Mouse (Mus musculus) right cerebral cortex, postnatal 36 days (tissue): ENCODE data around the gene Vsig10l.

Experiments used
- DNase-seq, 2 experiments: peaks; one replicate each; pipeline ENCODE4 v3.0.0; 2022; ENCODE audit warnings: low spot score in 2 of 2, mixed read lengths in 1 of 2

The Vsig10l gene

GRCm38 (mm10) chr7:43454371-43454770 is 8.6 kb upstream of the Vsig10l start:
- no peak for DNase-seq

- no peak for DNase-seq
Observed at GRCm38 (mm10) chr7:43463976-43464375, 1.0 kb downstream of the Vsig10l start.

GRCm38 (mm10) chr7:43464864-43465343 is 2.0 kb downstream of the Vsig10l start:
- DNase-seq, result no peak

GRCm38 (mm10) chr7:43465344-43466098 is 2.6 kb downstream of the Vsig10l start:
- DNase-seq, result peak; percentile 64 to 74

- peak in 1 of 2 experiments; percentile 64 for DNase-seq
Observed at GRCm38 (mm10) chr7:43466099-43466694, 3.2 kb downstream of the Vsig10l start.

GRCm38 (mm10) chr7:43470373-43470772 is 7.4 kb downstream of the Vsig10l start:
- DNase-seq, result no peak

GRCm38 (mm10) chr7:43475706-43476105 is 12.8 kb downstream of the Vsig10l start:
- DNase-seq, result no peak

GRCm38 (mm10) chr7:43476376-43476775 is 13.4 kb downstream of the Vsig10l start:
- DNase-seq, result no peak

GRCm38 (mm10) chr7:43481191-43481590 is 18.2 kb downstream of the Vsig10l start:
- DNase-seq, result peak; percentile 75 to 82

GRCm38 (mm10) chr7:43482090-43482716 is 19.3 kb downstream of the Vsig10l start:
- DNase-seq, result no peak

- no peak for DNase-seq
Observed at GRCm38 (mm10) chr7:43483236-43483635, 20.3 kb downstream of the Vsig10l start.

- no peak for DNase-seq
Observed at GRCm38 (mm10) chr7:43488646-43489045, 25.7 kb downstream of the Vsig10l start.

GRCm38 (mm10) chr7:43489631-43490125 is 26.7 kb downstream of the Vsig10l start, which contains the start of gene Iglon5:
Iglon5 (minus strand) TSS chr7:43490075.
- no peak for DNase-seq

- DNase-seq, result peak; percentile 76 to 78
Observed at GRCm38 (mm10) chr7:43490182-43490584, 27.2 kb downstream of the Vsig10l start.

GRCm38 (mm10) chr7:43490861-43491260 is 27.9 kb downstream of the Vsig10l start:
- DNase-seq, result no peak

GRCm38 (mm10) chr7:43495343-43496021 is 32.5 kb downstream of the Vsig10l start:
- DNase-seq, result peak; percentile 49 to 50

GRCm38 (mm10) chr7:43511707-43512478 is 48.9 kb downstream of the Vsig10l start:
- DNase-seq, result no peak

- DNase-seq, result no peak
Observed at GRCm38 (mm10) chr7:43512519-43512918, 49.6 kb downstream of the Vsig10l start.

- no peak for DNase-seq
Observed at GRCm38 (mm10) chr7:43515076-43515475, 52.1 kb downstream of the Vsig10l start.

GRCm38 (mm10) chr7:43518341-43518740 is 55.4 kb downstream of the Vsig10l start:
- DNase-seq, result no peak
